Comparison of ENCODE assay signal across 8 mouse cellular contexts in genomic region chr17:33909869-33910250, GRCm38 (mm10). TPM values are rescaled to one million over a fixed set of nuclear protein-coding genes. Genes with fewer than 3 reads are reported as not detected.
DNase-seq lines count a peak whose midpoint lies in the region; ATAC-seq and TF ChIP-seq lines count a peak whose summit lies in the region.

No protein-coding gene starts in this region.

- no peaks in the 10 kb centered on the region for H3K9me3 ChIP-seq in CH12.LX (replicated peaks; ENCODE audit: low read length)
- H3K9me3 ChIP-seq in forebrain, embryonic 12.5 days = no peaks in the 10 kb centered on the region
- H3K9me3 ChIP-seq in hindbrain, embryonic 14.5 days (ENCODE audit: control insufficient read depth, low read length) = no peaks in the 10 kb centered on the region
- H3K9me3 ChIP-seq in liver, embryonic 12.5 days (replicated peaks) = no peaks in the 10 kb centered on the region

- H3K4me1 ChIP-seq in CH12.LX (ENCODE audit: control insufficient read depth in 1 of 2, insufficient read depth in 2 of 2) = peaks cover under 1 to 30% of the 10 kb centered on the region in 2 experiments; a peak in 3 of 4 replicates
- H3K4me1 ChIP-seq in forebrain, embryonic 12.5 days = peaks cover 34% of the 10 kb centered on the region
- H3K4me1 ChIP-seq in hindbrain, embryonic 14.5 days (replicated peaks; ENCODE audit: control insufficient read depth, insufficient read depth, low read length) = peaks cover 8% of the 10 kb centered on the region
- peaks cover 56% of the 10 kb centered on the region for H3K4me1 ChIP-seq in liver, embryonic 12.5 days

- ATAC-seq in forebrain, embryonic 12.5 days (ENCODE audit: low FRiP score) = no peak; the same call in 1 of the 2 replicates
- no peak for ATAC-seq in hindbrain, embryonic 14.5 days (ENCODE audit: low FRiP score)
- ATAC-seq in liver, embryonic 12.5 days = no peak
- ATAC-seq in monocyte, adult 5-6 weeks (replicated peaks; ENCODE audit: insufficient number of reproducible peaks, low FRiP score, low TSS enrichment, poor library complexity, severe bottlenecking) = peak; percentile 23; the same call in 1 of the 2 replicates

- peaks cover 12% of the 10 kb centered on the region; the same call in 1 of the 2 replicates for H3K79me2 ChIP-seq in CH12.LX (replicated peaks; ENCODE audit: control insufficient read depth, extremely low read depth, insufficient read depth, poor library complexity, severe bottlenecking)

- peak overlapping the region; percentile 72 to 90 (median 89) for H3K4me3 ChIP-seq in CH12.LX (replicated peaks in 1 of 3; ENCODE audit: low read depth in 2 of 3, low read length in 2 of 3, poor library complexity in 1 of 3)
- peak overlapping the region; percentile 84 for H3K4me3 ChIP-seq in forebrain, embryonic 12.5 days (replicated peaks)
- H3K4me3 ChIP-seq in hindbrain, embryonic 14.5 days (replicated peaks; ENCODE audit: low read length) = peak overlapping the region; percentile 86
- H3K4me3 ChIP-seq in liver, embryonic 12.5 days = peak overlapping the region; percentile 80

- H3K27ac ChIP-seq in CH12.LX (ENCODE audit: insufficient read depth, low read depth) = peak overlapping the region; percentile 87
- H3K27ac ChIP-seq in forebrain, embryonic 12.5 days = peak overlapping the region; percentile 91
- peak overlapping the region; percentile 88 for H3K27ac ChIP-seq in hindbrain, embryonic 14.5 days
- peak overlapping the region; percentile 91 for H3K27ac ChIP-seq in liver, embryonic 12.5 days

- under 1% methylated on average over 14 of the region's 14 CpGs for WGBS in forebrain, embryonic 12.5 days
- WGBS in hindbrain, embryonic 14.5 days = 2% methylated on average over 14 of the region's 14 CpGs
- under 1% methylated on average over 14 of the region's 14 CpGs for WGBS in liver, embryonic 12.5 days (ENCODE audit: insufficient replicate concordance)

- in situ Hi-C loops in CH12.LX (cut with MboI; ENCODE audit: low pct_ligation_motif_present, low pct_unique_long_range_greater_than_20kb, low sequenced_read_pairs) = no loop called here

- H3K36me3 ChIP-seq in CH12.LX (replicated peaks in 1 of 2; ENCODE audit: control insufficient read depth in 1 of 2, insufficient read depth in 1 of 2, low read length in 1 of 2) = peaks cover 36 to 38% of the 10 kb centered on the region in 2 experiments
- H3K36me3 ChIP-seq in forebrain, embryonic 12.5 days (replicated peaks) = peaks cover 38% of the 10 kb centered on the region
- peaks cover 38% of the 10 kb centered on the region for H3K36me3 ChIP-seq in hindbrain, embryonic 14.5 days (replicated peaks; ENCODE audit: control insufficient read depth, insufficient read depth)
- peaks cover 45% of the 10 kb centered on the region for H3K36me3 ChIP-seq in liver, embryonic 12.5 days

- TF ChIP-seq RAD21 in CH12.LX (IDR thresholded peaks at IDR 0.05; ENCODE audit: low read depth, low read length) = no peak

- TF ChIP-seq EP300 in CH12.LX (IDR thresholded peaks at IDR 0.05; ENCODE audit: low read length) = no peak

- peak overlapping the region; percentile 80 for H3K9ac ChIP-seq in CH12.LX (ENCODE audit: insufficient read depth, low read depth)
- peak overlapping the region; percentile 87 for H3K9ac ChIP-seq in forebrain, embryonic 12.5 days
- H3K9ac ChIP-seq in hindbrain, embryonic 14.5 days = peak overlapping the region; percentile 95
- H3K9ac ChIP-seq in liver, embryonic 12.5 days = peak overlapping the region; percentile 90

- no peak for TF ChIP-seq CTCF in CH12.LX (conservative IDR thresholded peaks at IDR 0.05 in 1 of 2, IDR thresholded peaks at IDR 0.05 in 1 of 2; ENCODE audit: low read depth in 2 of 2, low read length in 2 of 2)

- dilution Hi-C loops in CH12.LX (cut with MboI; ENCODE audit: extremely low pct_ligation_motif_present, extremely low pct_unique_long_range_greater_than_20kb, low sequenced_read_pairs) = no loop called here

- no peak for TF ChIP-seq POLR2A in CH12.LX (IDR thresholded peaks at IDR 0.05; ENCODE audit: low read depth, low read length)

- DNase-seq in CH12.LX (ENCODE audit: extremely low read depth) (peak; percentile 48), R1 (ENCODE audit: low read depth, low spot score) (peak; percentile 82)
- no peak for DNase-seq in hindbrain, embryonic 14.5 days (ENCODE audit: low spot score)
- no peak for DNase-seq in right cerebral cortex, postnatal 25 days
- DNase-seq in cerebellum, postnatal 4 days (ENCODE audit: low spot score in 2 of 2) = no peak

- no peaks in the 10 kb centered on the region for H3K27me3 ChIP-seq in CH12.LX (replicated peaks)
- no peaks in the 10 kb centered on the region for H3K27me3 ChIP-seq in forebrain, embryonic 12.5 days
- H3K27me3 ChIP-seq in hindbrain, embryonic 14.5 days (ENCODE audit: control insufficient read depth, insufficient read depth, low read length) = no peaks in the 10 kb centered on the region
- H3K27me3 ChIP-seq in liver, embryonic 12.5 days (replicated peaks) = no peaks in the 10 kb centered on the region

- peak overlapping the region; percentile 83 for H3K4me2 ChIP-seq in CH12.LX (ENCODE audit: insufficient read depth, low read depth, poor library complexity, severe bottlenecking)
- H3K4me2 ChIP-seq in forebrain, embryonic 12.5 days = peak overlapping the region; percentile 99
- peak overlapping the region; percentile 98 for H3K4me2 ChIP-seq in hindbrain, embryonic 14.5 days (replicated peaks)
- H3K4me2 ChIP-seq in liver, embryonic 12.5 days = peak overlapping the region; percentile 98

TF ChIP-seq in CH12.LX, 34 proteins besides CTCF, POLR2A, EP300 and RAD21:
- no peak for TF ChIP-seq E2F4 (IDR thresholded peaks at IDR 0.05; ENCODE audit: insufficient replicate concordance, low read depth, low read length)
- no peak for TF ChIP-seq NRF1 (IDR thresholded peaks at IDR 0.05; ENCODE audit: low read depth, low read length)
- TF ChIP-seq SIN3A (IDR thresholded peaks at IDR 0.05; ENCODE audit: low read length) = peak; percentile 17; the same call in 1 of the 2 replicates
TF ChIP-seq in CH12.LX: peak in this region for 1.

RNA-seq across cellular contexts. Expression of gene Daxx, which starts 0.6 kb away (rescaled TPM):
- total RNA-seq in CH12.LX (2012; rRNA removed) (33.8 and 48.3 TPM in 2 replicates), CH12.LX (2014; rRNA removed) (31.6 and 32.3 TPM in 2 replicates)
- 53.0 and 64.7 TPM in 2 replicates for polyA plus RNA-seq in CH12.LX (2012; ENCODE audit: insufficient read length, low read depth)
- polyA plus RNA-seq in forebrain, embryonic 12.5 days (2016; fragmentation: Nextera tagmentation; extraction: Ambion mirVana) = 67.9 and 68.2 TPM in 2 replicates
- 39.2 and 43.2 TPM in 2 replicates for polyA plus RNA-seq in hindbrain, embryonic 14.5 days (2014; fragmentation: Nextera tagmentation; extraction: Ambion mirVana)
- 33.4 and 37.1 TPM in 2 replicates for polyA plus RNA-seq in liver, embryonic 12.5 days (2016; fragmentation: Nextera tagmentation; extraction: Ambion mirVana)
- total RNA-seq in monocyte, adult 5-6 weeks (2017) = 38.2 to 72.8 TPM (median 49.3 TPM) in 3 replicates

RNA-seq across cellular contexts. Expression of gene Platr17, which starts 4.9 kb away (rescaled TPM):
- total RNA-seq in CH12.LX (2012; rRNA removed) = not detected in 2 replicates
- not detected in 2 replicates for total RNA-seq in CH12.LX (2014; rRNA removed)
- polyA plus RNA-seq in CH12.LX (2012; ENCODE audit: insufficient read length, low read depth) = not detected in 2 replicates
- not detected in 2 replicates for polyA plus RNA-seq in forebrain, embryonic 12.5 days (2016; fragmentation: Nextera tagmentation; extraction: Ambion mirVana)
- polyA plus RNA-seq in hindbrain, embryonic 14.5 days (2014; fragmentation: Nextera tagmentation; extraction: Ambion mirVana) = 0.59 TPM in 1 of 2 replicates, not detected in the other
- polyA plus RNA-seq in liver, embryonic 12.5 days (2016; fragmentation: Nextera tagmentation; extraction: Ambion mirVana) = 0.51 and 0.78 TPM in 2 replicates
- total RNA-seq in monocyte, adult 5-6 weeks (2017) = 1.6 to 5.9 TPM (median 5.5 TPM) in 3 replicates

RNA-seq across cellular contexts. Expression of gene Tapbp, which starts 5.8 kb away (rescaled TPM):
- total RNA-seq in CH12.LX (2012; rRNA removed) (114 and 134 TPM in 2 replicates), CH12.LX (2014; rRNA removed) (44.3 and 45.3 TPM in 2 replicates)
- 96.7 and 116 TPM in 2 replicates for polyA plus RNA-seq in CH12.LX (2012; ENCODE audit: insufficient read length, low read depth)
- 16.1 and 19.5 TPM in 2 replicates for polyA plus RNA-seq in forebrain, embryonic 12.5 days (2016; fragmentation: Nextera tagmentation; extraction: Ambion mirVana)
- polyA plus RNA-seq in hindbrain, embryonic 14.5 days (2014; fragmentation: Nextera tagmentation; extraction: Ambion mirVana) = 24.9 and 29.6 TPM in 2 replicates
- 29.4 and 30.1 TPM in 2 replicates for polyA plus RNA-seq in liver, embryonic 12.5 days (2016; fragmentation: Nextera tagmentation; extraction: Ambion mirVana)
- 129 to 172 TPM (median 140 TPM) in 3 replicates for total RNA-seq in monocyte, adult 5-6 weeks (2017)

RNA-seq across cellular contexts. Expression of gene Zbtb22, which starts 5.8 kb away (rescaled TPM):
- total RNA-seq in CH12.LX (2012; rRNA removed) (21.2 and 23.5 TPM in 2 replicates), CH12.LX (2014; rRNA removed) (11.7 and 12.1 TPM in 2 replicates)
- polyA plus RNA-seq in CH12.LX (2012; ENCODE audit: insufficient read length, low read depth) = 20.2 and 20.3 TPM in 2 replicates
- polyA plus RNA-seq in forebrain, embryonic 12.5 days (2016; fragmentation: Nextera tagmentation; extraction: Ambion mirVana) = 23.1 and 23.5 TPM in 2 replicates
- 10.4 and 11.4 TPM in 2 replicates for polyA plus RNA-seq in hindbrain, embryonic 14.5 days (2014; fragmentation: Nextera tagmentation; extraction: Ambion mirVana)
- polyA plus RNA-seq in liver, embryonic 12.5 days (2016; fragmentation: Nextera tagmentation; extraction: Ambion mirVana) = 13.6 and 14.8 TPM in 2 replicates
- 21.8 to 32.2 TPM (median 31.5 TPM) in 3 replicates for total RNA-seq in monocyte, adult 5-6 weeks (2017)

RNA-seq across cellular contexts. Expression of gene Kifc1, which starts 19.4 kb away (rescaled TPM):
- total RNA-seq in CH12.LX (2012; rRNA removed) (22.3 and 23.0 TPM in 2 replicates), CH12.LX (2014; rRNA removed) (15.2 and 16.0 TPM in 2 replicates)
- 41.2 and 46.6 TPM in 2 replicates for polyA plus RNA-seq in CH12.LX (2012; ENCODE audit: insufficient read length, low read depth)
- 5.4 and 7.4 TPM in 2 replicates for polyA plus RNA-seq in forebrain, embryonic 12.5 days (2016; fragmentation: Nextera tagmentation; extraction: Ambion mirVana)
- 1.7 and 1.8 TPM in 2 replicates for polyA plus RNA-seq in hindbrain, embryonic 14.5 days (2014; fragmentation: Nextera tagmentation; extraction: Ambion mirVana)
- 4.8 and 6.0 TPM in 2 replicates for polyA plus RNA-seq in liver, embryonic 12.5 days (2016; fragmentation: Nextera tagmentation; extraction: Ambion mirVana)
- total RNA-seq in monocyte, adult 5-6 weeks (2017) = 0.48 to 4.9 TPM (median 0.96 TPM) in 3 replicates

Comparison
In these comparisons a context has a peak if more than half of its experiments do, and no peak if none do; other contexts are left out.
1. DNase-seq: peak in CH12.LX (single experiment) and R1 (single experiment); none in hindbrain, embryonic 14.5 days (single experiment), right cerebral cortex, postnatal 25 days (single experiment) and cerebellum, postnatal 4 days (0 of 2).
2. Peak in every context shown above with its lines, with median percentiles within 50 percentile points of each other: H3K27ac ChIP-seq, H3K4me2 ChIP-seq, H3K4me3 ChIP-seq and H3K9ac ChIP-seq.